Mouse (Mus musculus) left cerebral cortex, postnatal 10 days (tissue): Measurements from ENCODE around the gene Pafah1b3. TPM values are rescaled to one million over a fixed set of nuclear protein-coding genes. Genes with fewer than 3 reads are reported as not detected.

ENCODE experiments used
- DNase-seq, 2 experiments: peaks; one replicate each; pipeline ENCODE4 v3.0.0; 2021 to 2022; ENCODE audit warnings: low spot score in 2 of 2, mixed read lengths in 1 of 2; ENCODE audit errors: extremely low spot score in 1 of 2
- intact Hi-C: fragments of 180-260 bp; cut with DNase I; formaldehyde crosslinking; loops from one replicate; pipeline ENCODE4 v1.15.1; 2025
- total RNA-seq, 2 experiments: library from RNA; stranded (reverse); gene quantifications; 2 replicates each; pipeline ENCODE4 v1.2.3; 2021

The Pafah1b3 gene
- total RNA-seq, 2 experiments from 2014 or later = 64.1 to 67.5 TPM

DNA sequence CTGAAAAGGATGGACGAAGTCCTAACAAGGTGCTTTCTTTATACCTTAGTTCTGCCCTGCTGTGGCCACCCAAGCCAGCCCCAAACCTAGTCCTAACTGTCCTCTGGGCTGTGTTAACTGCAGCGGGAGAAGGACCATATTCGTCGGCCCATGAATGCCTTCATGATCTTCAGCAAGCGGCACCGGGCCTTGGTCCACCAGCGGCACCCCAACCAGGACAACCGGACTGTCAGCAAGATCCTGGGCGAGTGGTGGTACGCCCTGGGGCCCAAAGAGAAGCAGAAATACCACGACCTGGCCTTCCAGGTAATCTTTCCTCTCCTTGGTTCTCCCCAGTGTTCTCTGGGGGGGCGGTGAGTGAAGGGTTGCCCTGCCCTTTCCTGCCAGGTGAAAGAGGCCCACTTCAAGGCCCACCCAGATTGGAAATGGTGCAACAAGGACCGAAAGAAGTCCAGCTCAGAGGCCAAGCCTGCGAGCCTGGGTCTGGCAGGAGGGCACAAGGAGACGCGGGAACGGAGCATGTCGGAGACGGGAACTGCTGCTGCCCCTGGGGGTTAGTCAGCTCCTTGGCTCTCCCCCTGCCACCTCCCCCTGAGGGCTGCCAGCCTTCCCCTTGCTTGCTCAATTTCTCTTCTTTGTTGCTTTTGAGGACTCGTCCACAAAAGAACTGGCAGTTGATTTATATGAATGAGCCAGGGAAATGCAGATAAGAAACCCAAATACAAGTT is 12.1 kb downstream of the Pafah1b3 start:
- DNase-seq = no peak
- intact Hi-C loops = no loop called here

DNA sequence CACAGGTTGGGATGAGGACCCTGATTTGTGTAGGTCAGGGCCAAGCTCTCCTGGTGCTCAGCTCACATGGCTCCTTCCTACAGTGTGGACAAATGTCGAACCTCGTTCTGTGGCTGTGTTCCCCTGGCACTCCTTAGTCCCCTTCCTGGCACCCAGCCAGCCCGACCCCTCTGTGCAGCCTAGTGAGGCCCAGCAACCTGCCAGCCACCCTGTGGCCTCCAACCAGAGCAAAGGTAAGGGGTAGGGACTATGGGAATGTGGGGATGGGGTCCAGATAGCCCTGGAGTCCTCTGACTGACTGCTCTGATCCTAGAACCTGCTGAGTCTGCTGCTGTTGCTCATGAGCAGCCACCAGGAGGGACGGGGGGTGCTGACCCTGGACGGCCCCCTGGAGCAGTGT is 13.0 kb downstream of the Pafah1b3 start:
- DNase-seq = no peak
- intact Hi-C loops = loop anchor here (5.0 kb wide), 1 partner anchor 33 kb away; the partner anchor contains the start of gene Megf8

DNA sequence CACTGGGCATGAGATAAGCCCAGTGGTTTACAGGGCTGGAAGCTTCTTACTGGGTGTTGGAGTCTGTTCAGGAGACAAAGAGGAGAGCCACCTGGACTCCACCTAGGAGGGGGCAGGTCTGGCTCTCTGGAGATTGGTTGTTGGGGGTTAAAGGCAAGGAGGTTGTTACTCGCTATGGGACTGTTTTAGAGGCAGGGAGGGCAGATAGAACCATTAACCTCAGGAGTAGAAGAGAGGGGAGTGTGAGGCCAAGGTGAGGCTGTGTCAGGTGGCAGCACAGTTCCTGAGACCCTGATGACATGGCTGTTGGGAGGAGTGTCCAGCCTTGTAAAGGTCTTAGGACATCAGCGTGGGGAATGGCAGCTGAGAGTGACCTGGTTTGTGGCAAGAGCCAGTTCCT is 13.6 kb downstream of the Pafah1b3 start:
- intact Hi-C loops = loop anchor here (5.0 kb wide), 1 partner anchor 33 kb away; the partner anchor contains the start of gene Megf8
- no peak for DNase-seq

GRCm38 (mm10) chr7:25283637-25284036 is 14.1 kb downstream of the Pafah1b3 start:
- no peak for DNase-seq
- intact Hi-C loops = loop anchor here (5.0 kb wide), 1 partner anchor 34 kb away; the partner anchor contains the start of gene Megf8

DNA sequence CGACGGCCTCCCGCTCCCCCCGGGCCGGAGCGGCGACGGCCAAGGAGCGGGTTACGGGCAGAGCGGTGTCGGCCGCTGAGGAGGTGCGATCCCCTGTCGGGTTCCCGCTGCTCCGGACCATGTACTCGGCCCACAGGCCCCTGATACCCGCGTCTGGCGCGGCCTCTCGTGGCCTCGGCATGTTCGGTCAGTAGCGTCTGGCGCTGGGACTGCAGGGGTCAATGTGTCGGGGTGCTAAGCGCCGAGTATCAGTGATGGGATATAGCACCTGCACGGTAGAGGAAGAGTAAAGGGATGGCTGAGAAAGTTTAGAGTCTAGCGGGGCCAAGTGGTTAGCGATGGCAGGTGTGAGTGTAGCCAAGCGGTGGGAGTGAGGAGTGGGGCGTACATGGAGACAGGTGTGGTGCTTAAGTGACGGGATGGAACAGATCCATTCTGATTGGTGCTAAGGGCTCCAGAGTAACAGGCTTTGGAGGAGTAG is 15.0 kb downstream of the Pafah1b3 start:
- DNase-seq = peak in 1 of 2 experiments; percentile 70
- intact Hi-C loops = loop anchor here (5.0 kb wide), 1 partner anchor 35 kb away; the partner anchor contains the start of gene Megf8

DNA sequence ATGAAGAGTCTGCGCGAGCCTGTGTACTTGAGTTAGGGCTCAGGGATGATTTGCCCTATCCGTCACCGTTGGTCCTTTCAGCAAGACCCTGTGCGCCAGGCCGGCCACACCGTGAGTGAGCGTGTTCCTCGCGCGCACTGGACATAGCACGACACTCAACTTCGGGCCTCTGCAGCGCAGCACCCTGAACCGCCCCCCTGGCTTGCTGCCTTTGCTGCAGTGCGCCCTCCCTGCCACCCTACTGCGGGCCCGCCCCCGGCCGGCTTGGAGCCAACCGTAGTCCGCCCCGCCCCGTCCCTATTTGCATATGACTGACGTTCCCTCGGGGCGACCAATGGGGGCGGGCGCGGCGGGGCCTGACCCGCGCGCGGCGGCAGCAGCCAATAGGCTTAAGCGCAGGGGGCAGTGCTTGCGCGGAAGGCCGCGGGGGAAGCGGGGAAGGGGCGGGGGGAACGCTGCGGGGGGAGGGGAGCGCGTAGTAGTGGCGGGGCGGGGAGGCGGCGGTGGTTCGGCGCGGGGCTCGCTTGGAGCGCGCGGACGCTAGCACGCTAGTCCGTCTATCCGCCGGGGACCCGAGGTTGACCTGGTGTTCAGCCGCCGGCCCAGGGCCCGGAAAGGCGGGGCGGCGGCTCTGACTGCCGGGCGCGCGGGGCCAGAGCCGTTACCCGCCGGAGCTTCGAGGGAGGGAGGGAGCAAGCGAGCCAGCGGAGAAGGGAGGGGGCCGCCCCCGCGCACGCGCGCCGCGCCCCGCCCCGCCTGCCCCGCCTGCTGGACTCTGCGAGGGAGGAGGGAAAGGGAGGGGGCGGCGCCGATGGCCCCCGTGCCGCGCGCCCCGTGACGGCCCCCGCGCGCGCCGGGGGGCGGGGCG is 15.8 kb downstream of the Pafah1b3 start:
- peak; percentile 94 to 99 for DNase-seq
- intact Hi-C loops = loop anchor here (2.0 to 5.0 kb wide), 2 partner anchors 35 to 37 kb away; partner anchors contain the start of gene Megf8

DNA sequence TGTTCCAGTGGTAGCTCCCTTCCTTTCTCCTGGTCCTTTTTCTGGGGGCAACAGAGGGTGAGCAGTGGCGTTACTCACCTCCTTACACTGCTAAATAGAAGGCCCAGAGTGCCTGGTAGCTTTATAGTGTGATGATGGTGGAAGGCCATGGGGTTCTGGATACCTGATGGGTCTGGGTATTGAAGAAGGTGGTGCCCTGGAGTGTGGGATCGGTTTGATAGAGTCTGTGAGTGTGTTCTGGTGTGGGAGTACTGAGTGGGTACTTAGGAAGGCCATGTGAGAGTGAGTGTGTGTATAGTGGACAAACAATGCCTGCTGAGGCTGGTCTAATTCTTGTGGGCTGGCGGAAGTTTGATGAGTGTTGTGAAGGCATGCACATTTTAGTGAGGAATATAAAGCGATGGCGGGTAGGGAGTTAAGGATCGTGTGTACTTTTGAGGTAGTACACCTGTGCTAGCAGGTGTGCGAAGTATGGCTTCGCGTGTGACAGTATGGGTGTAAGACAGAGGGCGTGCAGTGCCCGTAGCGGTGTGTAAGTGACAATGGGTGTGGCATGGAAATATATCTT is 16.5 kb downstream of the Pafah1b3 start:
- intact Hi-C loops = loop anchor here (2.0 to 5.0 kb wide), 2 partner anchors 36 kb away; partner anchors contain the start of gene Megf8
- no peak for DNase-seq

DNA sequence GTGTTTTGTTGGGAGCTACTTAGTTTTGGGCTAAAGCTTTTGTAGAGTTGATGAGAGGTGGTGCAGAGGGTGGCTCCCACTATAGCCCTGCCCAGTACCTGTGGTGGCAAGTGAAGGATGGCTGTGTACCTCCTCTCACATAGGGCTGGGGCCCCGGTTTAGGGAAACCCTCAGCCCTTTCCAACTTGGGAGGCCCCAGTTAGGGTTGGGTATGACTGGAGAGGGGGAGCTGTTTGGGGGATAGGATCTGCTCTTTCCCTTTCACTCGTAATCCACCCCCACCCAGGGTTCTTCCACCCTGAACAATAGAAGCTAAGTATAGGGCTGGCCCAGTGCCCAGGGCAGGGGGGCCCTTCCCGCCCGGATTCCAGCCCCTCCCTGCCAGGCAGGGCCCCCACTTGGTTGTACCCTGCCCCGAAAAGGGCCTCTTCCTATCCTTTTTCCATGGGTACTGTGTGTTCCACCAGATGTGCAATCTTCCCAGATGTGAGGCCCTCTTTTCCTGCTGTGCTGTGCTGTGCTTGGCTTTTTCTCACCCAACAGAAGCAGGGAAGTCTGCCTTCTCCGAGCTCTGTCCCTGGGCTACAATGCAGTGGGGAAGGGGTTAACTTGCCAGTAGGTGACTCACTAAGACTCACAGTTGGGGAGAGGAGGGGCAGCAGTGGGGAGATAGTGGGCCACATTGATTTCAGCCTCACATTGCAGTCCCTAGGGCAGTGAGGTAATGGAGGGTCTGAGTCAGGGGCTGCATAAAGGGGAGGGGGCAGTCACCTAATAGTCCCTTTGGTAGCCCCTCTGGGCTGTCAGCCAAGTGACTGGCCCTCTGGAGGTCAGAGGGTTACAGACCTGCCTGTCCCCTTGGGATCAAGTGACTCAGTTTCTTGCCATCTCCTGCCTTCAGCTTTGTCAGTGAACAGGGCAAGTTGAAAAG is 17.7 kb downstream of the Pafah1b3 start:
- intact Hi-C loops = loop anchor here (2.0 to 5.0 kb wide), 2 partner anchors 35 to 37 kb away; partner anchors contain the start of gene Megf8
- DNase-seq = peak in 1 of 2 experiments; percentile 82

- DNase-seq = peak; percentile 89 to 95
- intact Hi-C loops = no loop called here
Observed at GRCm38 (mm10) chr7:25279076-25279860, 18.5 kb downstream of the Pafah1b3 start.

DNA sequence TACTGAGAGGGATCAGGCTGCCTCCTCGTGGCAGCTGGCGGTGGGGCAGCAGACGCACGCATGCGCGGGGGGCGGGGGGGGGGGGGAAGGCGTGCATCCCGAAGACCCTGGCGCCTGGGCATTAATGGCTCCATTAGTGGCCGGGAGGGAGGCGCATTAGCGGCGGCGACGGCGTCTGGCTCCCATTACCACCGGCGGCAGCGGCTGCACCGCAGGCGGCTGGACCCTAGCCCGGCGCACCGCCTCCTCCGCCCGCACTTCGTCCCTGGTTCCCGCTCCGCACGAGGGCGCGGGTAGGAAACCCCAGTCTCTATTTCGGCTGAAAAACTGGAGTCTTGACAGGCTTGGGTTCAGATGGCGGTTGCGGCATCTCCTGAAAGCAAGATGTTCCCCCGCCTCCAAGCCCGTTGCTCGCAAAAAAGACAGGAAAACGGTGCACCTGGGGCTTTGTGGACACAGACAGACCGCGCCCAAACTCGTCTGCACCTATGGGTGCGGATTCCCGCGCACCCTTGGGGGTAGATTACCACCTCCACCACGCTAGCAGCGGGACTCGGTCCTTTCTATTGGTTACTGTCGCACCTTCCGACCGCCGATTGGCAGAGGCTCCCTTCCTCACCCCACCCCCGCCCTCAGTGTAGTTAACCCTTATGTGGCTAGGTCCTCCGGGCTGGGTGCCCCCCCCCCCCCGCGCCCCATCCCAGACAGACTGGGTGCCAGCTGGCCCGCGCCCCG is 19.3 kb downstream of the Pafah1b3 start:
- intact Hi-C loops = no loop called here
- peak; percentile 87 to 89 for DNase-seq

GRCm38 (mm10) chr7:25277998-25278340 is 19.8 kb downstream of the Pafah1b3 start:
- DNase-seq = no peak
- intact Hi-C loops = no loop called here

DNA sequence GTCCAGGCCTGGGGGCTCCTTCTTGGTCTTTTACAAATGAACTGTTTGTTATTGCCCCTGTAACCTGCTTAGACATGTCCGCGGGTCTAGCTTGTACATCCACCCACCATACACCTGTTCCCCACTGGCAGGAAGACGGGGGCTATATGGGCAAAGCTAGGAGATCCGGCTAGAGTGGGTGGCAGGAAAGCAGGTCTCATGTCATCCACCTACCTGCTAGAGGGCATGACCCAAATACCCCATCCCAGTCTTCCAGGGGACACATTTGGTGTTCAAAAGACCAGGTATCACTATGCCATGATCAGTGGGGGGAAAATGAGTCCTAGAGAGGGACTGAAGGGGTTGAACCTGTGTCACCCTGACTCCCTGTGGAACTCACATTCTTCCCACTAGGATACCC is 20.4 kb downstream of the Pafah1b3 start:
- DNase-seq = no peak
- intact Hi-C loops = no loop called here

- no peak for DNase-seq
- intact Hi-C loops = loop anchor here (2.0 kb wide), 1 partner anchor 29 kb away; no protein-coding TSS in a partner anchor
Observed at GRCm38 (mm10) chr7:25275555-25276298, 22.1 kb downstream of the Pafah1b3 start.

DNA sequence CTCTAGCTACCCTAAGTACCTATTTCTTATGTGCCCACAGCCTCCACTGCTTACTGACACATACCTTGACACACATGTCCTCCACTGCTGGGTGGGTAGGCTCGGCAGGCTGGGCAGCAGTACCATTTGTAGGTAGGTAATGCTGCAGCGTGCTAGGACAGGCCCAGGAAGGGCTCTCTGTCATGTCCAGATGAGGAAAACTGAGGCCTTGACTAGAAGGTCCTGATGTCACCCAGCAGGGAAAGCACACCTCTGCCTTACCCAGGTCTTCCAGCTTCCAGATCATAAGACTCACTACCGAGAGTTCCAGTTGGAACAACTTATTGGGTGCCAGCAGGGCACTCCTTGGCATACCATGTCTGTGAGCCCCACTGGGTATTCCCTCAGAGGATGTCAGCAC is 22.8 kb downstream of the Pafah1b3 start:
- intact Hi-C loops = loop anchor here (2.0 kb wide), 1 partner anchor 28 kb away; no protein-coding TSS in a partner anchor
- DNase-seq = no peak

- intact Hi-C loops = loop anchor here (2.0 kb wide), 1 partner anchor 28 kb away; no protein-coding TSS in a partner anchor
- DNase-seq = no peak
Observed at GRCm38 (mm10) chr7:25274571-25274970, 23.2 kb downstream of the Pafah1b3 start.
